Mouse (Mus musculus): Measurements from ENCODE around the gene Hectd4.

DNA sequence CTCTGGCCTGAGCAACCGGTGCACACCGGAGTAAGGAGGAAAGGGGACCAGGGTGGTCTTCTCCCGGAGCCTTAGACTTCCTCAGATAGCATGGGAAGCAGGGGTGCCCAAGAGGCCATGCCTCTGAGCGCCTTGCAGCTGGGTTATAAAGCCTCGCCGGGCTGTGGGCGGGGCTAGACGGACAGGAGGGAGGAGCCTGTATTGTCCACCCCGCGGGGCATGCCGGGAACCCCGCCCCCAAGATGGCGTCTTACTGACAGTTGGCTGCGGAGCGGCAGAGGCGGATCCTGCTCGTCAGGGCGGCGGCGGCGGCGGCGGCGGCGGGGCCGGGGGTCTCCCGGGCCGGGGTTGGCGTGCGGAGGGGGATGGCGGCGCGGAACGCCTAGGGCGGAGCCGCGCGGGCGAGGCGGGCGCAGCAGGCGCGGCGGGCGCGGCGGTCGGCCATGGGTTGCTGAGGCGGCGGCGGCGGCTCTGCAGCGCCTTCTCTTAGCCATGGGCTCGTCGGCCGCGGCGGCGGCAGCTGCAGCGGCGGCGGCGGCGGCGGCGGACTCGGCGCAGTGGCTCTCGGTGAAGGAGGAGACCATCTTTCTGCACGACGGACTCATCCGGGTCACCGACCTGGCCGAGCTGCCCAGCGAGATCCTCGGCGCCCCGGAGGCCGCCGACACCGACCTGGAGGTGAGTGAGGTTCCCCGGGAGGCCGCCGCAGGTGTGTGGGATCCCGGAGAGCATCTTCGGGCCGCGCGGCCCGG, at the start of gene Hectd4:
- TF ChIP-seq CTCF (IDR thresholded peaks at IDR 0.05; ENCODE audit: borderline replicate concordance, control insufficient read depth, extremely low read depth, insufficient read depth, low read length, poor library complexity) (peak; percentile 38; the same call in 1 of the 2 replicates), POLR2A (IDR thresholded peaks at IDR 0.05; ENCODE audit: control insufficient read depth, extremely low read depth, insufficient read depth, low read length, poor library complexity) (peak; percentile 71; the same call in 1 of the 2 replicates)

All from thymus, adult 2 months (tissue).